Mouse (Mus musculus): ENCODE measurements around the gene E030025P04Rik. TPM values are rescaled to one million over a fixed set of nuclear protein-coding genes. Genes with fewer than 3 reads are reported as not detected.

The E030025P04Rik gene
- polyA plus RNA-seq, 1 experiment from 2014 or later, result not detected

- H3K4me2 ChIP-seq (ENCODE audit: low read depth, low read length, severe bottlenecking), result no peak overlapping the region
- no peaks in the 10 kb centered on the region for H3K36me3 ChIP-seq (ENCODE audit: control insufficient read depth, insufficient read depth, low read length)
- ATAC-seq (replicated peaks; ENCODE audit: low FRiP score) (no peak), DNase-seq (ENCODE audit: low spot score) (no peak)
- H3K9ac ChIP-seq (ENCODE audit: low read length), result no peak overlapping the region
- no peaks in the 10 kb centered on the region for H3K9me3 ChIP-seq (ENCODE audit: control insufficient read depth, low read length)
- no peak overlapping the region for H3K4me3 ChIP-seq (ENCODE audit: low read depth, low read length)
- H3K27me3 ChIP-seq (ENCODE audit: control insufficient read depth, insufficient read depth, low read length), result no peaks in the 10 kb centered on the region
- 85% methylated on average over 1 of the region's 1 CpGs for WGBS
- no peak overlapping the region for H3K27ac ChIP-seq (ENCODE audit: low read depth, low read length)
- H3K4me1 ChIP-seq (replicated peaks; ENCODE audit: control insufficient read depth, insufficient read depth, low read length), result no peaks in the 10 kb centered on the region
Measured at GRCm38 (mm10) chr11:109172224-109172623, 28.1 kb upstream of the E030025P04Rik start.

- Histone ChIP-seq H3K9me3 (ENCODE audit: control insufficient read depth, low read length) (no peaks in the 10 kb centered on the region), H3K9ac (ENCODE audit: low read length) (no peak overlapping the region), H3K36me3 (ENCODE audit: control insufficient read depth, insufficient read depth, low read length) (no peaks in the 10 kb centered on the region), H3K4me3 (ENCODE audit: low read depth, low read length) (no peak overlapping the region), H3K4me2 (ENCODE audit: low read depth, low read length, severe bottlenecking) (no peak overlapping the region), H3K27ac (ENCODE audit: low read depth, low read length) (no peak overlapping the region), H3K27me3 (ENCODE audit: control insufficient read depth, insufficient read depth, low read length) (no peaks in the 10 kb centered on the region), H3K4me1 (replicated peaks; ENCODE audit: control insufficient read depth, insufficient read depth, low read length) (no peaks in the 10 kb centered on the region)
- ATAC-seq (replicated peaks; ENCODE audit: low FRiP score), result no peak
- DNase-seq (ENCODE audit: low spot score), result no peak
- WGBS, result over 99% methylated on average over 6 of the region's 6 CpGs
Measured at GRCm38 (mm10) chr11:109170771-109171170, 26.6 kb upstream of the E030025P04Rik start.

GRCm38 (mm10) chr11:109157694-109158093 is 13.5 kb upstream of the E030025P04Rik start:
- H3K4me3 ChIP-seq (ENCODE audit: low read depth, low read length), result no peak overlapping the region
- no peaks in the 10 kb centered on the region for H3K9me3 ChIP-seq (ENCODE audit: control insufficient read depth, low read length)
- DNase-seq (ENCODE audit: low spot score) (no peak), ATAC-seq (replicated peaks; ENCODE audit: low FRiP score) (no peak)
- no peaks in the 10 kb centered on the region for H3K36me3 ChIP-seq (ENCODE audit: control insufficient read depth, insufficient read depth, low read length)
- no peak overlapping the region for H3K4me2 ChIP-seq (ENCODE audit: low read depth, low read length, severe bottlenecking)
- 84% methylated on average over 5 of the region's 5 CpGs for WGBS
- no peak overlapping the region for H3K9ac ChIP-seq (ENCODE audit: low read length)
- H3K4me1 ChIP-seq (replicated peaks; ENCODE audit: control insufficient read depth, insufficient read depth, low read length), result no peaks in the 10 kb centered on the region
- H3K27ac ChIP-seq (ENCODE audit: low read depth, low read length), result no peak overlapping the region
- no peaks in the 10 kb centered on the region for H3K27me3 ChIP-seq (ENCODE audit: control insufficient read depth, insufficient read depth, low read length)

- no peak for ATAC-seq (replicated peaks; ENCODE audit: low FRiP score)
- no peaks in the 10 kb centered on the region for H3K36me3 ChIP-seq (ENCODE audit: control insufficient read depth, insufficient read depth, low read length)
- H3K27ac ChIP-seq (ENCODE audit: low read depth, low read length), result no peak overlapping the region
- H3K4me3 ChIP-seq (ENCODE audit: low read depth, low read length), result no peak overlapping the region
- no peaks in the 10 kb centered on the region for H3K4me1 ChIP-seq (replicated peaks; ENCODE audit: control insufficient read depth, insufficient read depth, low read length)
- WGBS, result 91% methylated on average over 7 of the region's 7 CpGs
- no peak overlapping the region for H3K9ac ChIP-seq (ENCODE audit: low read length)
- H3K9me3 ChIP-seq (ENCODE audit: control insufficient read depth, low read length), result no peaks in the 10 kb centered on the region
- no peak for DNase-seq (ENCODE audit: low spot score)
- H3K4me2 ChIP-seq (ENCODE audit: low read depth, low read length, severe bottlenecking), result no peak overlapping the region
- H3K27me3 ChIP-seq (ENCODE audit: control insufficient read depth, insufficient read depth, low read length), result no peaks in the 10 kb centered on the region
Measured at GRCm38 (mm10) chr11:109144890-109145341, 747 bp upstream of the E030025P04Rik start.

GRCm38 (mm10) chr11:109126482-109126881 is 17.7 kb downstream of the E030025P04Rik start:
- H3K4me2 ChIP-seq (ENCODE audit: low read depth, low read length, severe bottlenecking), result no peak overlapping the region
- no peak for ATAC-seq (replicated peaks; ENCODE audit: low FRiP score)
- H3K4me1 ChIP-seq (replicated peaks; ENCODE audit: control insufficient read depth, insufficient read depth, low read length), result no peaks in the 10 kb centered on the region
- no peak overlapping the region for H3K4me3 ChIP-seq (ENCODE audit: low read depth, low read length)
- no peaks in the 10 kb centered on the region for H3K9me3 ChIP-seq (ENCODE audit: control insufficient read depth, low read length)
- no peaks in the 10 kb centered on the region for H3K36me3 ChIP-seq (ENCODE audit: control insufficient read depth, insufficient read depth, low read length)
- no peak overlapping the region for H3K9ac ChIP-seq (ENCODE audit: low read length)
- WGBS, result 84% methylated on average over 7 of the region's 7 CpGs
- no peak overlapping the region for H3K27ac ChIP-seq (ENCODE audit: low read depth, low read length)
- no peak for DNase-seq (ENCODE audit: low spot score)
- no peaks in the 10 kb centered on the region for H3K27me3 ChIP-seq (ENCODE audit: control insufficient read depth, insufficient read depth, low read length)

- no peak overlapping the region for H3K4me3 ChIP-seq (ENCODE audit: low read depth, low read length)
- 80% methylated on average over 5 of the region's 5 CpGs for WGBS
- no peak overlapping the region for H3K27ac ChIP-seq (ENCODE audit: low read depth, low read length)
- H3K9me3 ChIP-seq (ENCODE audit: control insufficient read depth, low read length), result no peaks in the 10 kb centered on the region
- no peaks in the 10 kb centered on the region for H3K4me1 ChIP-seq (replicated peaks; ENCODE audit: control insufficient read depth, insufficient read depth, low read length)
- H3K36me3 ChIP-seq (ENCODE audit: control insufficient read depth, insufficient read depth, low read length), result no peaks in the 10 kb centered on the region
- no peak for DNase-seq (ENCODE audit: low spot score)
- no peaks in the 10 kb centered on the region for H3K27me3 ChIP-seq (ENCODE audit: control insufficient read depth, insufficient read depth, low read length)
- H3K9ac ChIP-seq (ENCODE audit: low read length), result no peak overlapping the region
- ATAC-seq (replicated peaks; ENCODE audit: low FRiP score), result no peak
- no peak overlapping the region for H3K4me2 ChIP-seq (ENCODE audit: low read depth, low read length, severe bottlenecking)
Measured at GRCm38 (mm10) chr11:109125451-109125850, 18.7 kb downstream of the E030025P04Rik start.

GRCm38 (mm10) chr11:109124284-109124683 is 19.9 kb downstream of the E030025P04Rik start:
- no peak overlapping the region for H3K27ac ChIP-seq (ENCODE audit: low read depth, low read length)
- DNase-seq (ENCODE audit: low spot score), result no peak

GRCm38 (mm10) chr11:109109826-109110346 is 34.3 kb downstream of the E030025P04Rik start:
- Histone ChIP-seq H3K27ac (ENCODE audit: low read depth, low read length) (no peak overlapping the region), H3K4me2 (ENCODE audit: low read depth, low read length, severe bottlenecking) (no peak overlapping the region), H3K9ac (ENCODE audit: low read length) (no peak overlapping the region), H3K4me3 (ENCODE audit: low read depth, low read length) (no peak overlapping the region), H3K4me1 (replicated peaks; ENCODE audit: control insufficient read depth, insufficient read depth, low read length) (peaks cover 15% of the 10 kb centered on the region), H3K36me3 (ENCODE audit: control insufficient read depth, insufficient read depth, low read length) (no peaks in the 10 kb centered on the region), H3K27me3 (ENCODE audit: control insufficient read depth, insufficient read depth, low read length) (no peaks in the 10 kb centered on the region; the same call in 1 of the 2 replicates), H3K9me3 (ENCODE audit: control insufficient read depth, low read length) (no peaks in the 10 kb centered on the region)
- WGBS, result 14% methylated on average over 11 of the region's 11 CpGs
- ATAC-seq (replicated peaks; ENCODE audit: low FRiP score), result no peak
- no peak for DNase-seq (ENCODE audit: low spot score)

More at GRCm38 (mm10) chr11:109124284-109124683, 19.9 kb downstream of the E030025P04Rik start:
- Histone ChIP-seq H3K4me3 (ENCODE audit: low read depth, low read length) (no peak overlapping the region), H3K27me3 (ENCODE audit: control insufficient read depth, insufficient read depth, low read length) (no peaks in the 10 kb centered on the region), H3K9ac (ENCODE audit: low read length) (no peak overlapping the region), H3K4me1 (replicated peaks; ENCODE audit: control insufficient read depth, insufficient read depth, low read length) (no peaks in the 10 kb centered on the region), H3K9me3 (ENCODE audit: control insufficient read depth, low read length) (no peaks in the 10 kb centered on the region), H3K4me2 (ENCODE audit: low read depth, low read length, severe bottlenecking) (no peak overlapping the region), H3K36me3 (ENCODE audit: control insufficient read depth, insufficient read depth, low read length) (no peaks in the 10 kb centered on the region)
- 54% methylated on average over 3 of the region's 3 CpGs for WGBS
- ATAC-seq (replicated peaks; ENCODE audit: low FRiP score), result no peak

GRCm38 (mm10) chr11:109109056-109109455 is 35.1 kb downstream of the E030025P04Rik start:
- H3K9me3 ChIP-seq (ENCODE audit: control insufficient read depth, low read length), result no peaks in the 10 kb centered on the region
- no peak for DNase-seq (ENCODE audit: low spot score)
- H3K4me2 ChIP-seq (ENCODE audit: low read depth, low read length, severe bottlenecking), result no peak overlapping the region
- no peaks in the 10 kb centered on the region for H3K36me3 ChIP-seq (ENCODE audit: control insufficient read depth, insufficient read depth, low read length)
- no peak overlapping the region for H3K27ac ChIP-seq (ENCODE audit: low read depth, low read length)
- no peak overlapping the region for H3K4me3 ChIP-seq (ENCODE audit: low read depth, low read length)
- no peaks in the 10 kb centered on the region; the same call in 1 of the 2 replicates for H3K27me3 ChIP-seq (ENCODE audit: control insufficient read depth, insufficient read depth, low read length)
- H3K9ac ChIP-seq (ENCODE audit: low read length), result no peak overlapping the region
- peaks cover 15% of the 10 kb centered on the region for H3K4me1 ChIP-seq (replicated peaks; ENCODE audit: control insufficient read depth, insufficient read depth, low read length)
- no peak for ATAC-seq (replicated peaks; ENCODE audit: low FRiP score)
